Mouse (Mus musculus) skeletal muscle tissue, adult 2 months (tissue): ENCODE measurements at regions not wholly inside any gene's neighbourhood (a gene's known extent, or its start where the extent isn't known, plus 50 kb on each side); places are given as distances from the start of the nearest gene placed in this dataset.
A peak's percentile ranks its signal among the peaks of the same experiment; 100 is the strongest.

Source experiments
- DNase-seq: peaks from one replicate; pipeline ENCODE4 v3.0.0-alpha.2; 2012; ENCODE audit warnings: low read depth, low spot score

- DNase-seq, result no peak
Measured at GRCm38 (mm10) chr1:185519811-185520210, 65.2 kb downstream of the Slc30a10 start.

GRCm38 (mm10) chr1:185524020-185524419 lies 69.4 kb downstream of the Slc30a10 start:
- DNase-seq, result no peak

- DNase-seq, result no peak
Measured at GRCm38 (mm10) chr1:185533471-185533870, 78.8 kb downstream of the Slc30a10 start.

- DNase-seq, result no peak
Measured at GRCm38 (mm10) chr1:185534129-185534528, 79.5 kb downstream of the Slc30a10 start.

- peak; percentile 72 for DNase-seq
Measured at GRCm38 (mm10) chr1:185535321-185535720, 80.7 kb downstream of the Slc30a10 start.

- DNase-seq, result no peak
Measured at GRCm38 (mm10) chr1:185537236-185537635, 82.6 kb downstream of the Slc30a10 start.

- no peak for DNase-seq
Measured at GRCm38 (mm10) chr1:185539458-185539857, 84.8 kb downstream of the Slc30a10 start.

- peak; percentile 15 for DNase-seq
Measured at GRCm38 (mm10) chr1:185546346-185546745, 91.7 kb downstream of the Slc30a10 start.

- peak; percentile 7 for DNase-seq
Measured at GRCm38 (mm10) chr1:185572761-185573530, 118.3 kb downstream of the Slc30a10 start.

- DNase-seq, result no peak
Measured at GRCm38 (mm10) chr1:185574978-185575377, 120.3 kb downstream of the Slc30a10 start.

GRCm38 (mm10) chr1:185579824-185580223 lies 125.2 kb downstream of the Slc30a10 start:
- DNase-seq, result no peak

- no peak for DNase-seq
Measured at GRCm38 (mm10) chr1:185585191-185585870, 130.7 kb downstream of the Slc30a10 start.

- DNase-seq, result peak; percentile 70
Measured at GRCm38 (mm10) chr1:185587671-185588347, 133.2 kb downstream of the Slc30a10 start.

- no peak for DNase-seq
Measured at GRCm38 (mm10) chr1:185588348-185588719, 133.7 kb downstream of the Slc30a10 start.

- DNase-seq, result no peak
Measured at GRCm38 (mm10) chr1:185596815-185597214, 142.2 kb downstream of the Slc30a10 start.

- no peak for DNase-seq
Measured at GRCm38 (mm10) chr1:185598514-185598913, 143.9 kb downstream of the Slc30a10 start.

- no peak for DNase-seq
Measured at GRCm38 (mm10) chr1:185601166-185601565, 146.5 kb downstream of the Slc30a10 start.

GRCm38 (mm10) chr1:185605996-185606395 lies 151.3 kb downstream of the Slc30a10 start:
- DNase-seq, result no peak

GRCm38 (mm10) chr1:185607611-185608010 lies 153.0 kb downstream of the Slc30a10 start:
- DNase-seq, result no peak

- no peak for DNase-seq
Measured at GRCm38 (mm10) chr1:185608440-185608839, 153.8 kb downstream of the Slc30a10 start.

GRCm38 (mm10) chr1:185610586-185610985 lies 155.9 kb downstream of the Slc30a10 start:
- no peak for DNase-seq

GRCm38 (mm10) chr1:185615819-185616429 lies 161.3 kb downstream of the Slc30a10 start:
- no peak for DNase-seq
